Mouse (Mus musculus) gastrocnemius, adult 2 months (tissue): ENCODE measurements around the gene St3gal3. TPM values are rescaled to one million over a fixed set of nuclear protein-coding genes. Genes with fewer than 3 reads are reported as not detected.

ENCODE experiments used
- DNase-seq: peaks from one replicate; pipeline ENCODE4 v3.0.0; 2022
- H3K27ac ChIP-seq: fragments of 200-600 bp; 2 replicates; pipeline ENCODE4 v1.8.1; 2022; ENCODE audit warnings: mild to moderate bottlenecking
- H3K4me3 ChIP-seq: fragments of 200-600 bp; 2 replicates; pipeline ENCODE4 v1.8.1; 2022; ENCODE audit warnings: mild to moderate bottlenecking, moderate library complexity
- CTCF ChIP-seq: fragments of 200-600 bp; IDR thresholded peaks from 2 replicates; pipeline ENCODE4 v1.8.1; 2022; ENCODE audit warnings: antibody characterized with exemption, mild to moderate bottlenecking, moderate library complexity
- intact Hi-C: fragments of 180-260 bp; cut with DNase I; formaldehyde crosslinking; loops from one replicate; pipeline ENCODE4 v1.15.1; 2025
- total RNA-seq, 2 experiments: library from RNA; stranded (reverse); gene quantifications; 2 replicates each; pipeline ENCODE4 v1.2.3; 2021

Gene St3gal3
- total RNA-seq, 2 experiments from 2014 or later = 73.4 to 75.0 TPM

GRCm38 (mm10) chr4:118019640-118020039 lies 115.1 kb downstream of the St3gal3 start:
- Histone ChIP-seq H3K4me3 (no peak overlapping the region), H3K27ac (no peak overlapping the region)
- intact Hi-C loops = no loop called here
- DNase-seq = peak; percentile 33
- TF ChIP-seq CTCF = no peak

DNA sequence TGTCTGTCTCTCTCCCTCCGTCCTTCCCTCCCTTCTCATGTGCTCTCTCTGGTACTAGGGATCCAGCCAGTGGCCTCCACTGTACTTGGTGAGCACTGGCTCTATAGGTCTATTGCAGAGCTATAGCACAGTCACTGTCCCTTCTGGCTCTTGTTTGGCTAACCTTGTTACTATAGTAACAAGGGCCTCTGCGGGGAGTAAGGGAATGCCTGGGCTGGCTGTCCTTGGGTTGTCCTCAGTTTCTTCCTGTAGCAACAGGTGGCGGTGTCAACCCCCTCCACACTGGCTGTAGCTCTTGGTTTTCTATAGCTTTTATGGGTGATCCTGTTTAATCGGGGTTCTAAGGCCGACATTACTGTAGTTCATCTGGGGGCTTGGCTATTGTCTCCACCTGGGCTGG lies 115.5 kb downstream of the St3gal3 start:
- H3K4me3 ChIP-seq = no peak overlapping the region
- intact Hi-C loops = no loop called here
- TF ChIP-seq CTCF = no peak
- no peak for DNase-seq
- no peak overlapping the region for H3K27ac ChIP-seq

- H3K27ac ChIP-seq = peak overlapping the region; percentile 84; the same call in 1 of the 2 replicates
- TF ChIP-seq CTCF = no peak
- no peak for DNase-seq
- H3K4me3 ChIP-seq = no peak overlapping the region
- intact Hi-C loops = no loop called here
These were observed 117.5 kb downstream of the St3gal3 start for GRCm38 (mm10) chr4:118017021-118017805.

DNA sequence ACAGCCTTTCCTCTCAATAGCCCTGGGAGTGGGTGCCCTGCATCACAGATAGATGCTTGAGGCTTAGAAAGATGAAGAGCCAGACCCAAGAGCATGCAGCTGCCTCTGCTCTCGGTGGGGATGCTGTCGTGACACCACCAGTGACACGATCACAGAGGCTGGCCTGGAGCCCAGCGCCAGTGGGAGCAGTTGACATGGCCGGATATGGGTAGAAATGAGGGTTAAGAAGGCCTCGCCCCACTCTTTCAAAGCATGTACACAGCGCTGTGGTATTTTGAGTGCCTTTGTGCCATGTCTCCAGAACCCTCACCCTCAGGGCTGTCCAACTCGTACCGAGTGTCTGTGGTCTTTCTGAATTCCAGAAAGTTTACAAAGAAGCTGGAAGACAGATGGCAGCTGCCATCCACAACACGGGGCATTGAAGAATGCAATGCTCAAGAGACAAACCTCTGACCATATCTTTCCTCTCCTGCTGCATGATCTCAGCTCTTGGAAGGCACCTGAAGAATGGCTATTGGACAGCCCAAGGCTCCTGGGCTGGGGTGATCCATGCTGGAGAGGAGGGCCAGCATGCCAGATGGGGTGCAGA lies 118.3 kb downstream of the St3gal3 start:
- DNase-seq = no peak
- intact Hi-C loops = no loop called here
- H3K4me3 ChIP-seq = no peak overlapping the region
- TF ChIP-seq CTCF = no peak
- H3K27ac ChIP-seq = peak overlapping the region; percentile 84

DNA sequence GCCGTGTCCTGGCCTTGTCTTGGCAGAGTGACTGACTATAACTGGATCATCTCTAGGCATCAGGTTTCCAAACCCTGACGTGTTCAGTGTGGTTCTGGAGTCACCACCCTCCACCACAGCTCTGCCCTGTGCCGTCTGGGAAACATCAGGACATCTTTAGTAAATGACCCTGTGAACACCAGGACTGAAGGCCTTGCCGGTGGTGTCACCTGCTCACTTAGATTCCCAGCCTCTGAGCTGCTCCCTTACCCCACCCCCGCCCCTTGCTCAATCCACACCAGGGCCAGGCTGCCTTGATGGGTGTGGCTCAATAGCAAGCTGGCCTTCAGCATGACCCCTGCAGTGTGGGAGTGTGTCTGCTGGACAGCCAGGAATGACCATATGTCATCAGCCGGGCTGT lies 119.1 kb downstream of the St3gal3 start:
- Histone ChIP-seq H3K4me3 (no peak overlapping the region), H3K27ac (peak overlapping the region; percentile 84)
- TF ChIP-seq CTCF = no peak
- intact Hi-C loops = loop anchor here (2.0 kb wide), 1 partner anchor 21 kb away; no protein-coding TSS in a partner anchor
- peak; percentile 75 for DNase-seq

DNA sequence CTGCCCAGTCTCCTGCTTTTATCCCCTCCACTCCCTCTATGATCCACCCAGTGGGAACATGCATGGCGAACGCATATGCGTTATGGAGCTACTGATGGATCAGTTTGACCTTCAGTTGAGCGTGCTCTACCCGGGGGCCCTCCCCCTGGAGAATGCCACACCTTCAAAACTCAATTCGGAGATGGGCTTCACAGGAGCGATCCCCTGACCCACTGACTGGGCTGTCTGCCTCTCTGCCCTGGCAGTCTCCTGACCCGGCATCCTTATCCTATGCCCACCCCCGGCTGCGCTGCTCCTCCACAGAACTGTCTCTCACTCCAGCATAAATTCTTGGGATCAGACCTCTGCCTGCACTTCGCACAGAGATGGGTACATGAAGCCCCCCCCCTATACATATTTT lies 119.6 kb downstream of the St3gal3 start:
- DNase-seq = no peak
- Histone ChIP-seq H3K4me3 (no peak overlapping the region), H3K27ac (peak overlapping the region; percentile 84)
- intact Hi-C loops = loop anchor here (2.0 kb wide), 1 partner anchor 22 kb away; no protein-coding TSS in a partner anchor
- TF ChIP-seq CTCF = no peak

DNA sequence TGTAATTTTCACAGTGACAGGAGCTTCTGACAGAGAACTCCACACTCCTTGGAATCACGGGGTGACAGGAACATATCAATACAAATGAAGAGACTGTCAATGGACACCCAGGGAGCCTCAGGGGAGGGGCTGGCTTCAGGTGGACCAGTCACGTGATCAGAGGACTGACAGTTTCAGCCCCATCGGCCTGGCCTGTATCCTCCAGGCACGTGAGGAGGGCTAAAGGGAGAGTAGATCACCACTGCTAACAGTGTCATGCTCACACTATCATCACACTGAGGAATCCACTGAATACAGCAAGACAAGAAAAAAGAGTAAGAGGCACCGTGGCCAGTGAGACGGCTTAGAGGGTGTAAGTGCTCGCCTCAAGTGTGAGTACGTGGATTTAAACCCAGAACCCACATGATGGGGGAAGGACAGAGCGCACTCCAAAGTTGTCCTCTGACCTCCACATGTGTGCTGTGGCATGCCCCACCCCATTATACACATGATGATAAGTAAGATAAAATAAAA lies 124.0 kb downstream of the St3gal3 start:
- no peak for TF ChIP-seq CTCF
- Histone ChIP-seq H3K4me3 (no peak overlapping the region), H3K27ac (no peak overlapping the region)
- no peak for DNase-seq
- intact Hi-C loops = no loop called here

DNA sequence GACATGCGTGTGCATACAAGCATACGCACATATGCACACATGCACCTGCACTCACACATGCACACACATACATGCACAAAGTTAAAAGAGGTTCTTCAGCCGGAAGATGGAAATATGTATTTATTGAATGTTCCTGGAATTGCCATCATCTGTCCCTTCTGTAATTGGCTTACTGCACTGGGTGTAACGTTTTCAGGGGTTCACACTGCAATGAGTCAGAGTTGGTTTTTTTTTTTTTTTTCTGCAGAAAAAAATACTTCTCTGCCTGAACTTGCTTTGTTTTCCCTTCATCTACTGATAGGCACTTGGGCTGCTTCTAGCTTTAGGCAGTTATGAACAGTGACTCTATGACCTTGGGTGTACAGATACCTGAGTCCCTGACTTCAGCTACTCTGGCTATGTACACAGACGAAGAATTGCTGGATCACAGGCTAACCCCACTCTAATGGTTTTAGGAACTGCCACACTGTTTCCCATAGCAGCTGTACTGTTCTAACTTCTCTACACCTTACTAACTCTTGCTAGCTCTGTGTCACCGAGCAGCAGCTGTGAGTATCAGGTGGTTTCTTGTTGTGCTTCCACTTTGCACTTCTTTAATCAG lies 126.2 kb downstream of the St3gal3 start:
- intact Hi-C loops = no loop called here
- DNase-seq = peak; percentile 9

GRCm38 (mm10) chr4:118001355-118001754 lies 133.4 kb downstream of the St3gal3 start:
- no peak for TF ChIP-seq CTCF
- peak; percentile 5 for DNase-seq
- intact Hi-C loops = no loop called here

More for the DNA sequence above, 126.2 kb downstream of the St3gal3 start:
- H3K4me3 ChIP-seq = no peak overlapping the region
- H3K27ac ChIP-seq = peak overlapping the region; percentile 65
- no peak for TF ChIP-seq CTCF

GRCm38 (mm10) chr4:118000605-118001208 lies 134.0 kb downstream of the St3gal3 start:
- intact Hi-C loops = no loop called here
- TF ChIP-seq CTCF = no peak
- peak; percentile 12 for DNase-seq
- no peak overlapping the region for H3K4me3 ChIP-seq
- H3K27ac ChIP-seq = no peak overlapping the region

More at GRCm38 (mm10) chr4:118001355-118001754, 133.4 kb downstream of the St3gal3 start:
- no peak overlapping the region for H3K4me3 ChIP-seq
- no peak overlapping the region for H3K27ac ChIP-seq

- H3K4me3 ChIP-seq = no peak overlapping the region
- no peak for TF ChIP-seq CTCF
- H3K27ac ChIP-seq = no peak overlapping the region
- no peak for DNase-seq
- intact Hi-C loops = loop anchor here (5.0 kb wide), 1 partner anchor 42 kb away; no protein-coding TSS in a partner anchor
These were observed 134.8 kb downstream of the St3gal3 start for GRCm38 (mm10) chr4:117999951-118000350.

DNA sequence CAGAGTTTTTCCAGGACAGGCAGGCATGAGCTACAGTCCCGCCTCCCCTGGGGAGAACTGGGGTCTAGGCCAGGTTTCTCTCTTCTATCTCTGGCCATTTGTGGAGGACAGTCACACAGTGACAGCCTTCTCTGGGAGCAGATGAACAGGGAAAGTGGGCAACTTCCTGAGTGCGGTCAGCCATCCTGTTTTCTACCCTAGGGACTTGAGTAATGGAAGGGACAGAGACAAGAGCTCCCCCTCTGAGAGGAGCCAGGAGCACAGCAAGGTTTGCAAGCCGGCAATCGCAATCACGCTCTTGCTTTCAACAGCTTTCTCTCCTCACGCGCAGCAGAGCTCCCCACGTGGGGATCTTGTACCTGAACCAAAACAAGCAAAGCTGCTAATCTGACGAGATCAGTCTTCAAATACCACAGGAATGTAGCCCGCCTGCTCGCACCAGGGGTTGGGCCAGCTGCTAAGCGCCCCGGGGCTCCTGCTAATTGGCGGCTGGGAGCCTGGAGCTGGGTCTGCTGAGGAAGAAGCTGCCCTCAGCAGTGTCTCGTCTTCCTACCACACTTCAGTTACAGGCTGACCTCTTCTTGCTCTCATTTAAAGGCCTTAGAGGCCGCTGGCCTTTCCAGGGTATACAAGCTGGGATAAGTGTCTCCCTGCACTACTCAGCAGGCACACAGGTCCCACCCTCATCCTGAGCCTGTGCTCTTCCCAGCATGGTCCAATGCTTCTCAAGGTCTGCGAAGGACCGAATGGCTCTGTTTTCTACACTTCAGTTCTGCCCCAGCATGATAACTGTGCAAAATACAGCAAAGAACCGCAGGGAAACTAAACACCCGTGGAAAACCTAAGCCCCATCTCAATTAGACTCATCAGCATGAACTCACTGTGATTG lies 137.1 kb downstream of the St3gal3 start:
- intact Hi-C loops = loop anchor here (5.0 kb wide), 1 partner anchor 45 kb away; no protein-coding TSS in a partner anchor
- Histone ChIP-seq H3K4me3 (peak overlapping the region; percentile 57), H3K27ac (peak overlapping the region; percentile 87)
- peak; percentile 73 for DNase-seq
- TF ChIP-seq CTCF = peak; percentile 15; the same call in 1 of the 2 replicates
